Mouse (Mus musculus): ENCODE measurements around the gene Scd2. TPM values are rescaled to one million over a fixed set of nuclear protein-coding genes. Genes with fewer than 3 reads are reported as not detected.
A peak's percentile ranks its signal among the peaks of the same experiment; 100 is the strongest.

Scd2 gene
- polyA plus RNA-seq, 2 experiments: 80.4 to 84.0 TPM

GRCm38 (mm10) chr19:44295741-44296140 lies 2.3 kb downstream of the Scd2 start:
- peak; percentile 71 to 78 (median 75) for DNase-seq (ENCODE audit: low read depth in 3 of 3, low spot score in 3 of 3)
- H3K36me3 ChIP-seq (replicated peaks; ENCODE audit: control insufficient read depth, insufficient read depth, low read depth): peaks cover 45% of the 10 kb centered on the region
- peak overlapping the region; percentile 77 to 81 for H3K4me3 ChIP-seq (ENCODE audit: insufficient read depth in 1 of 2, low read depth in 2 of 2, low read length in 2 of 2)
- peak; percentile 100 for TF ChIP-seq CTCF (IDR thresholded peaks at IDR 0.05; ENCODE audit: low read depth)
- TF ChIP-seq EP300 (IDR thresholded peaks at IDR 0.05; ENCODE audit: low read depth): no peak
- peak overlapping the region; percentile 89 for H3K4me2 ChIP-seq (ENCODE audit: low read depth)
- peak; percentile 22; the same call in 1 of the 2 replicates for ATAC-seq (ENCODE audit: insufficient read depth)
- H3K9ac ChIP-seq (replicated peaks): peak overlapping the region; percentile 83
- peak overlapping the region; percentile 49 for H3K27ac ChIP-seq
- WGBS (ENCODE audit: insufficient replicate concordance): 5% methylated on average over 4 of the region's 4 CpGs
- no peaks in the 10 kb centered on the region for H3K27me3 ChIP-seq (ENCODE audit: control insufficient read depth, insufficient read depth, low read length)
- no peaks in the 10 kb centered on the region for H3K9me3 ChIP-seq (ENCODE audit: control insufficient read depth, low read length)
- H3K4me1 ChIP-seq (replicated peaks; ENCODE audit: control insufficient read depth in 2 of 2, insufficient read depth in 2 of 2, low read length in 1 of 2): peaks cover 50 to 70% of the 10 kb centered on the region in 2 experiments

- peaks cover 55 to 74% of the 10 kb centered on the region in 2 experiments for H3K4me1 ChIP-seq (replicated peaks; ENCODE audit: control insufficient read depth in 2 of 2, insufficient read depth in 2 of 2, low read length in 1 of 2)
- H3K27me3 ChIP-seq (ENCODE audit: control insufficient read depth, insufficient read depth, low read length): no peaks in the 10 kb centered on the region
- peak overlapping the region; percentile 89 for H3K4me2 ChIP-seq (ENCODE audit: low read depth)
- H3K4me3 ChIP-seq (ENCODE audit: insufficient read depth in 1 of 2, low read depth in 2 of 2, low read length in 2 of 2): peak overlapping the region; percentile 77 to 81
- no peak for DNase-seq (ENCODE audit: low read depth in 3 of 3, low spot score in 3 of 3)
- TF ChIP-seq CTCF (IDR thresholded peaks at IDR 0.05; ENCODE audit: low read depth) (no peak), EP300 (IDR thresholded peaks at IDR 0.05; ENCODE audit: low read depth) (no peak)
- no peak overlapping the region; the same call in 1 of the 2 replicates for H3K27ac ChIP-seq
- H3K36me3 ChIP-seq (replicated peaks; ENCODE audit: control insufficient read depth, insufficient read depth, low read depth): peaks cover 49% of the 10 kb centered on the region
- H3K9ac ChIP-seq (replicated peaks): peak overlapping the region; percentile 57
- ATAC-seq (ENCODE audit: insufficient read depth): no peak
- 50% methylated on average over 7 of the region's 7 CpGs for WGBS (ENCODE audit: insufficient replicate concordance)
- no peaks in the 10 kb centered on the region for H3K9me3 ChIP-seq (ENCODE audit: control insufficient read depth, low read length)
These were observed 2.7 kb downstream of the Scd2 start for GRCm38 (mm10) chr19:44296186-44296585.

GRCm38 (mm10) chr19:44297068-44297760 lies 3.7 kb downstream of the Scd2 start:
- no peak for TF ChIP-seq EP300 (IDR thresholded peaks at IDR 0.05; ENCODE audit: low read depth)
- TF ChIP-seq CTCF (IDR thresholded peaks at IDR 0.05; ENCODE audit: low read depth): no peak
- no peak overlapping the region for H3K27ac ChIP-seq
- 64% methylated on average over 8 of the region's 8 CpGs for WGBS (ENCODE audit: insufficient replicate concordance)
- peak overlapping the region; percentile 89 for H3K4me2 ChIP-seq (ENCODE audit: low read depth)
- no peaks in the 10 kb centered on the region for H3K27me3 ChIP-seq (ENCODE audit: control insufficient read depth, insufficient read depth, low read length)
- DNase-seq (ENCODE audit: low read depth in 3 of 3, low spot score in 3 of 3) (no peak), ATAC-seq (ENCODE audit: insufficient read depth) (no peak)
- H3K9ac ChIP-seq (replicated peaks): peak overlapping the region; percentile 57; the same call in 1 of the 2 replicates
- peaks cover 53 to 72% of the 10 kb centered on the region in 2 experiments for H3K4me1 ChIP-seq (replicated peaks; ENCODE audit: control insufficient read depth in 2 of 2, insufficient read depth in 2 of 2, low read length in 1 of 2)
- H3K9me3 ChIP-seq (ENCODE audit: control insufficient read depth, low read length): no peaks in the 10 kb centered on the region
- H3K4me3 ChIP-seq (ENCODE audit: insufficient read depth in 1 of 2, low read depth in 2 of 2, low read length in 2 of 2): peak overlapping the region; percentile 54 to 77
- H3K36me3 ChIP-seq (replicated peaks; ENCODE audit: control insufficient read depth, insufficient read depth, low read depth): peaks cover 56% of the 10 kb centered on the region

- H3K4me1 ChIP-seq (replicated peaks; ENCODE audit: control insufficient read depth in 2 of 2, insufficient read depth in 2 of 2, low read length in 1 of 2): peaks cover 47 to 66% of the 10 kb centered on the region in 2 experiments
- peak overlapping the region; percentile 89 for H3K4me2 ChIP-seq (ENCODE audit: low read depth)
- ATAC-seq (ENCODE audit: insufficient read depth): no peak
- peaks cover 61% of the 10 kb centered on the region for H3K36me3 ChIP-seq (replicated peaks; ENCODE audit: control insufficient read depth, insufficient read depth, low read depth)
- H3K27me3 ChIP-seq (ENCODE audit: control insufficient read depth, insufficient read depth, low read length): no peaks in the 10 kb centered on the region
- H3K9ac ChIP-seq (replicated peaks): peak overlapping the region; percentile 31; the same call in 1 of the 2 replicates
- H3K4me3 ChIP-seq (ENCODE audit: insufficient read depth in 1 of 2, low read depth in 2 of 2, low read length in 2 of 2): peak overlapping the region; percentile 54 to 77
- TF ChIP-seq EP300 (IDR thresholded peaks at IDR 0.05; ENCODE audit: low read depth) (no peak), CTCF (IDR thresholded peaks at IDR 0.05; ENCODE audit: low read depth) (no peak)
- H3K27ac ChIP-seq: no peak overlapping the region
- DNase-seq (ENCODE audit: low read depth in 3 of 3, low spot score in 3 of 3): no peak
- 83% methylated on average over 9 of the region's 9 CpGs for WGBS (ENCODE audit: insufficient replicate concordance)
- H3K9me3 ChIP-seq (ENCODE audit: control insufficient read depth, low read length): no peaks in the 10 kb centered on the region
These were observed 4.4 kb downstream of the Scd2 start for GRCm38 (mm10) chr19:44297862-44298261.

- DNase-seq (ENCODE audit: low read depth in 3 of 3, low spot score in 3 of 3) (no peak), ATAC-seq (ENCODE audit: insufficient read depth) (no peak)
- 78% methylated on average over 9 of the region's 9 CpGs for WGBS (ENCODE audit: insufficient replicate concordance)
- H3K36me3 ChIP-seq (replicated peaks; ENCODE audit: control insufficient read depth, insufficient read depth, low read depth): peaks cover 74% of the 10 kb centered on the region
- H3K9me3 ChIP-seq (ENCODE audit: control insufficient read depth, low read length): no peaks in the 10 kb centered on the region
- H3K9ac ChIP-seq (replicated peaks): no peak overlapping the region
- H3K27ac ChIP-seq: no peak overlapping the region
- no peaks in the 10 kb centered on the region for H3K27me3 ChIP-seq (ENCODE audit: control insufficient read depth, insufficient read depth, low read length)
- peak overlapping the region; percentile 7 to 77; a peak in 3 of 4 replicates for H3K4me3 ChIP-seq (ENCODE audit: insufficient read depth in 1 of 2, low read depth in 2 of 2, low read length in 2 of 2)
- H3K4me2 ChIP-seq (ENCODE audit: low read depth): peak overlapping the region; percentile 89
- TF ChIP-seq CTCF (IDR thresholded peaks at IDR 0.05; ENCODE audit: low read depth) (no peak), EP300 (IDR thresholded peaks at IDR 0.05; ENCODE audit: low read depth) (no peak)
- peaks cover 46 to 60% of the 10 kb centered on the region in 2 experiments for H3K4me1 ChIP-seq (replicated peaks; ENCODE audit: control insufficient read depth in 2 of 2, insufficient read depth in 2 of 2, low read length in 1 of 2)
These were observed 5.6 kb downstream of the Scd2 start for GRCm38 (mm10) chr19:44299078-44299477.

Measured in liver, embryonic 14.5 days (tissue).